Mouse (Mus musculus): ENCODE measurements around the gene Catsperg1. TPM values are rescaled to one million over a fixed set of nuclear protein-coding genes. Genes with fewer than 3 reads are reported as not detected.

Catsperg1 gene
- polyA plus RNA-seq, 1 experiment from 2014 or later, result 0.15 TPM

DNA sequence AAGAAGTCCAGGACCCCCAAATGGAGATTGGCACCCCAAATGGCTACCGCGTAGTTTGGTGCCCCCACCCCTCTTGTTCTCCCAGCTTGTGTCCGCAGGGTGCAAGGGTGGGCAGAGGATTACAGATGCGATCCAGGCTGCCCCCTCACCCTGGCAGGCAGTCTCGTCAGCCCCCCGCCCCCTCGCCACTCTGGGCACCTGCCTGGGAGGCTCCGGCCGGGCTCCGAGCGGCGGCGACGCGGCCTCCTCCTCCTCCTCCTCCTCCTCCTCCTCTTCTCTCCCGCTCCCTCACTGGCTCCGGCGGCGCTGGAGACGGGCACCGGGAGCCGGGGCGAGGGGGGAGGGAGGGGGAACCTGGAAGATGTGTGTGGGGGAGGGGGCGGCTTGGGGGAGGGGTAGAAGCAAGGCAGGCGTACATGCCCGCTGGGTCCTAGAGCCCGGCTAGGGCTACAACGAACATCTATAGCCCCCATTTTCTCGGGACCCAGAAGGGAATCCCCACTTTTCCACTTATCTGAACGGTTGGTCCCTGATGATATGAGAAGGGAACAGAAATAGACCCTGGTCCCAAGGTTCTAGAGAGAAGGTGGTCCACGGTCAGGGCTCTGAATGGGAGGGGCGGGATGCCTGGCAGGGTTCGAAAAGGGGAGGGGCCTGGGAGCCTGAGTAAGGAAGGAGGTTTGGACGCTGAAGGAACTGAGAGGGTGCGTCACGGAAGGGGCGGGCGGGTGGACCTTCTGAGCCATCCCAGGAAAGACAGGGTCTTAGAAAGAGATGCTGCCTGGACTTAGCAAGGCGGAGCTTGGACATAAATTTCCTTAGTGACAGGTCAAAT is 44.4 kb downstream of the Catsperg1 start:
- Histone ChIP-seq H3K27me3 (ENCODE audit: control insufficient read depth, insufficient read depth, low read depth, low read length) (peaks cover 67% of the 10 kb centered on the region), H3K4me3 (ENCODE audit: low read depth, low read length) (peak overlapping the region; percentile 59), H3K9ac (ENCODE audit: low read depth, low read length) (no peak overlapping the region), H3K9me3 (replicated peaks; ENCODE audit: control insufficient read depth, low read length) (no peaks in the 10 kb centered on the region), H3K4me2 (ENCODE audit: low read depth, low read length) (peak overlapping the region; percentile 76), H3K27ac (ENCODE audit: low read length) (no peak overlapping the region), H3K36me3 (ENCODE audit: control insufficient read depth, insufficient read depth) (peaks cover 6% of the 10 kb centered on the region), H3K4me1 (ENCODE audit: control insufficient read depth, low read depth, low read length) (peaks cover 28% of the 10 kb centered on the region)
- peak; percentile 51 for ATAC-seq (ENCODE audit: low read depth)
- WGBS (ENCODE audit: insufficient replicate concordance), result 0% methylated on average over 37 of the region's 39 CpGs

GRCm38 (mm10) chr7:29168791-29169230 is 45.0 kb downstream of the Catsperg1 start:
- ATAC-seq (ENCODE audit: low read depth), result no peak
- Histone ChIP-seq H3K9ac (ENCODE audit: low read depth, low read length) (no peak overlapping the region), H3K4me3 (ENCODE audit: low read depth, low read length) (peak overlapping the region; percentile 59), H3K4me1 (ENCODE audit: control insufficient read depth, low read depth, low read length) (peaks cover 28% of the 10 kb centered on the region), H3K9me3 (replicated peaks; ENCODE audit: control insufficient read depth, low read length) (no peaks in the 10 kb centered on the region), H3K36me3 (ENCODE audit: control insufficient read depth, insufficient read depth) (peaks cover 3% of the 10 kb centered on the region; the same call in 1 of the 2 replicates), H3K27ac (ENCODE audit: low read length) (no peak overlapping the region), H3K27me3 (ENCODE audit: control insufficient read depth, insufficient read depth, low read depth, low read length) (peaks cover 67% of the 10 kb centered on the region), H3K4me2 (ENCODE audit: low read depth, low read length) (peak overlapping the region; percentile 76)
- WGBS (ENCODE audit: insufficient replicate concordance), result 1% methylated on average over 14 of the region's 14 CpGs

DNA sequence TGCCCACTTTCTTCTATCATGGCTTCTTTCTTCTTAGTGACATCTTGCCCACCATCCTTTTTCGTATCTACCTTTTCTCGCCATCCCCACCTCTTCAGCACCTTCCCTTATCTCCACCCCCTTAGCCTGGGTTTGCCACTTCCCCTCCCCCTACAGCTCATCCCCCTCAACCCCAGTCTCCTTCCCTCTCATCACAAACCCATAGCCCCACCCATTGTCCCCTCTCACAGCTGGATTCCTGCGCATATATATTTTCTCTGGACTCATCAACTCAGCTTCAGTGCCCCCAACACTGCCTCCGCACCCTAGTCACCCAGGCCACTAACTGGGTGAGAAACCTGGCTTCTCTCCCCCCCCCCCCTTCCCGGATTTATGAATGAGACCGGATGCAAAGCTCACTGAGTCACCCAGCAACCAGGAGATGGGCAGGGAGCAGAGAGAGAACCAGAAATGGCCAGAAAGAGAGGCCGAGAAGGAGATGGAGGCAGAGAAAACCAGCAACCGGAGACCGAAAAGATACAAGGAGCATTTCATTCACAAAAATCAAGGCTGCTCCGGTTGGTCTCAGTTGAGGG is 45.6 kb downstream of the Catsperg1 start:
- Histone ChIP-seq H3K27me3 (ENCODE audit: control insufficient read depth, insufficient read depth, low read depth, low read length) (peaks cover 61% of the 10 kb centered on the region), H3K4me3 (ENCODE audit: low read depth, low read length) (no peak overlapping the region), H3K9ac (ENCODE audit: low read depth, low read length) (no peak overlapping the region), H3K4me1 (ENCODE audit: control insufficient read depth, low read depth, low read length) (peaks cover 28% of the 10 kb centered on the region), H3K36me3 (ENCODE audit: control insufficient read depth, insufficient read depth) (no peaks in the 10 kb centered on the region), H3K4me2 (ENCODE audit: low read depth, low read length) (no peak overlapping the region), H3K9me3 (replicated peaks; ENCODE audit: control insufficient read depth, low read length) (no peaks in the 10 kb centered on the region), H3K27ac (ENCODE audit: low read length) (no peak overlapping the region)
- ATAC-seq (ENCODE audit: low read depth), result no peak
- WGBS (ENCODE audit: insufficient replicate concordance), result 16% methylated on average over 10 of the region's 10 CpGs

DNA sequence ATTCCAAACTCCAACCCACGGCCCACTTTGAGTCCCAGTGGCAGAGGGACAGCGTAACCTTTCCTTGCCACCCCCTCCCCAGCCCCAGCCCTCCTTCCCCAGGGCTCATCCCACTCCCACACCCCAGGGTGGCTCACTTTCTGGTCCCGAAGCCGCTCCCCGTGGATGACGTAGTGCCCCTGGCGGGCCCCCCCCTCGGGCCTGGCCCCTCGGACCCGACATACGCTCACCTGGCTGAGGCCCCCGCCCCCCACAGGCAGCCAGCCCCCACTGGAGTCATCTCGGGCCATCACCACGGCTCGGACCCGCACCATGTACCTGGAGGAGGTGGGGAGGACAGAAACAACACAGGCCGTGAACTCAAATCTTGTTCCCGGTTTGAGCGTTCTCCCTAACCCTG is 46.2 kb downstream of the Catsperg1 start:
- H3K9me3 ChIP-seq (replicated peaks; ENCODE audit: control insufficient read depth, low read length), result no peaks in the 10 kb centered on the region
- WGBS (ENCODE audit: insufficient replicate concordance), result 44% methylated on average over 19 of the region's 19 CpGs
- no peak overlapping the region for H3K4me2 ChIP-seq (ENCODE audit: low read depth, low read length)
- peaks cover 30% of the 10 kb centered on the region for H3K4me1 ChIP-seq (ENCODE audit: control insufficient read depth, low read depth, low read length)
- H3K4me3 ChIP-seq (ENCODE audit: low read depth, low read length), result no peak overlapping the region
- no peaks in the 10 kb centered on the region for H3K36me3 ChIP-seq (ENCODE audit: control insufficient read depth, insufficient read depth)
- H3K27ac ChIP-seq (ENCODE audit: low read length), result no peak overlapping the region
- peaks cover 56% of the 10 kb centered on the region for H3K27me3 ChIP-seq (ENCODE audit: control insufficient read depth, insufficient read depth, low read depth, low read length)
- H3K9ac ChIP-seq (ENCODE audit: low read depth, low read length), result no peak overlapping the region
- no peak for ATAC-seq (ENCODE audit: low read depth)

GRCm38 (mm10) chr7:29162750-29163525 is 50.9 kb downstream of the Catsperg1 start:
- Histone ChIP-seq H3K4me1 (ENCODE audit: control insufficient read depth, low read depth, low read length) (peaks cover 3% of the 10 kb centered on the region; the same call in 1 of the 2 replicates), H3K4me3 (ENCODE audit: low read depth, low read length) (no peak overlapping the region), H3K4me2 (ENCODE audit: low read depth, low read length) (no peak overlapping the region), H3K9ac (ENCODE audit: low read depth, low read length) (no peak overlapping the region), H3K27ac (ENCODE audit: low read length) (no peak overlapping the region), H3K36me3 (ENCODE audit: control insufficient read depth, insufficient read depth) (no peaks in the 10 kb centered on the region), H3K27me3 (ENCODE audit: control insufficient read depth, insufficient read depth, low read depth, low read length) (peaks cover 20% of the 10 kb centered on the region), H3K9me3 (replicated peaks; ENCODE audit: control insufficient read depth, low read length) (no peaks in the 10 kb centered on the region)
- ATAC-seq (ENCODE audit: low read depth), result peak; percentile 75
- WGBS (ENCODE audit: insufficient replicate concordance), result 16% methylated on average over 9 of the region's 9 CpGs

DNA sequence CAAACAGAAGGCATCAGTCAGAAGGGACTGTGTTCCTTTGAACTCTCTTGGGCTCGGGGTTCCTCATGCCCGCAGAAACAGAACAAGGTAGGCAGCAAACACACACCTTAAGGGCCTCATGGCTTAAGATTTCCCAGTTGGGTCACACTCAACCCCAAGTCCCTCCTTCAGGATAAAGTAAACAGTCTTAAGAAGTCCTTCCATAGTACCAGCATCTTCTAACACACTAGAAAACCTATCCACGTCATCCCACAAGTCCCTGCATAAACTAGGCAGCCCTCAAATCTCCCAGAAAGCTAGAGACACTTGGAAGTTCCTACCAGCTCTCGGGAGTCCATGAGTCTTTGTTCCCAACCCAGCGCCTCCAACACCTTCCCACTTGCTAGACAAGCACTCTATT is 51.5 kb downstream of the Catsperg1 start:
- Histone ChIP-seq H3K4me1 (ENCODE audit: control insufficient read depth, low read depth, low read length) (peaks cover 3% of the 10 kb centered on the region; the same call in 1 of the 2 replicates), H3K27me3 (ENCODE audit: control insufficient read depth, insufficient read depth, low read depth, low read length) (peaks cover 15% of the 10 kb centered on the region), H3K9ac (ENCODE audit: low read depth, low read length) (no peak overlapping the region), H3K27ac (ENCODE audit: low read length) (no peak overlapping the region), H3K4me3 (ENCODE audit: low read depth, low read length) (no peak overlapping the region), H3K9me3 (replicated peaks; ENCODE audit: control insufficient read depth, low read length) (no peaks in the 10 kb centered on the region), H3K4me2 (ENCODE audit: low read depth, low read length) (no peak overlapping the region), H3K36me3 (ENCODE audit: control insufficient read depth, insufficient read depth) (no peaks in the 10 kb centered on the region)
- no peak for ATAC-seq (ENCODE audit: low read depth)
- WGBS (ENCODE audit: insufficient replicate concordance), result 72% methylated on average over 5 of the region's 5 CpGs

GRCm38 (mm10) chr7:29158264-29158663 is 55.6 kb downstream of the Catsperg1 start:
- H3K4me1 ChIP-seq (ENCODE audit: control insufficient read depth, low read depth, low read length), result peaks cover 12% of the 10 kb centered on the region
- no peak overlapping the region for H3K9ac ChIP-seq (ENCODE audit: low read depth, low read length)
- H3K4me2 ChIP-seq (ENCODE audit: low read depth, low read length), result no peak overlapping the region
- H3K36me3 ChIP-seq (ENCODE audit: control insufficient read depth, insufficient read depth), result peaks cover 3% of the 10 kb centered on the region; the same call in 1 of the 2 replicates
- H3K9me3 ChIP-seq (replicated peaks; ENCODE audit: control insufficient read depth, low read length), result peaks cover 3% of the 10 kb centered on the region; the same call in 1 of the 2 replicates
- H3K27ac ChIP-seq (ENCODE audit: low read length), result no peak overlapping the region
- WGBS (ENCODE audit: insufficient replicate concordance), result 11% methylated on average over 5 of the region's 5 CpGs
- peaks cover 11% of the 10 kb centered on the region for H3K27me3 ChIP-seq (ENCODE audit: control insufficient read depth, insufficient read depth, low read depth, low read length)
- H3K4me3 ChIP-seq (ENCODE audit: low read depth, low read length), result no peak overlapping the region
- no peak for ATAC-seq (ENCODE audit: low read depth)

DNA sequence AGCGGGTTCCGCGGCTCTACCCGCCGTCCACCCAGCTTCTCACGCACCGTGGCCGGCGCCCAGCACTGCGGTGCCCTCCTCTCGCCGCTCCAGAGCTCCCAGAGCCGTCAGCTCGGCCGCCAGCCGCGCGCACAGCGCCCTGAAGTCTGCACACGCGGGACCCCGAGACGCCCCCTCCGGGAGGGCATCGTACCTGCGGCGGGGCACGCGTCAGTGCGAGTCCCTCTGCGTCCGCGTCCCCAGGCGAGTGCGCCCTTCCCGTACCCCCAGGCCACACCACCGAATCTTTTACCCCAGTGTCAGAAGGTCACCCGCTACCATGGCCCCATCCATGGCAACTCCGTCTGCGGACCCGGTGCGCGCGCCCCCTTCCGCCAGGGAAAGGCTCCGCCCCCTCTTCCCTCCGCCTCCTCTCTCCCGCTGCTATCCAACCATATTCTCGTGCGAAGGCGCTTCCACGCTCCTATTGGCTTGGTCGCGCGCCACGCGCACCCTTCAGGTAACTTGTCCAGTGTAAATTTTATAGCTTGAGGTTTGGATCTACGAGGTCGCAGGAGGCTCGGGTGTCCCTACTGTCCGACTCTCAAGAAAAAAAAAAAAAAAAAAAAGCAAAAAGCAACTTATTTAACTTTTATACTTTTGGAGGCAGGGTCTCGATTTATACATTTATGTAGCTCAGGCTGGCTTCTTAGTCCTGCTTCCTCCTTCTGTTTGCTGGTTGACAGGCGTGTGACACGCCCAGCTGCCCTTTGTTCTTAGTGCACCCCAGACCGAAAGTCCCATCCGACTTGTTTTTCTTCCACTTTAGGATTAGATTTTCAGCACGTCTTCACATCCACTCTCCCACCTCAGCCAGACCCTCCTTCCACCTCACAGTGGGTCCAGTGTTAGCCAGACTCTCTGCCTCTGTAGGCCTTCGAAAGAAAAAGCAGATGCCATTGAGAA is 57.7 kb downstream of the Catsperg1 start, which contains the start of gene Fam98c:
Gene Fam98c (minus strand): TSS at position 397 of the 945 bp plus-strand sequence.
- Histone ChIP-seq H3K27me3 (ENCODE audit: control insufficient read depth, insufficient read depth, low read depth, low read length) (peaks cover 11% of the 10 kb centered on the region), H3K9ac (ENCODE audit: low read depth, low read length) (peak within 1 kb of the TSS; percentile 76), H3K4me2 (ENCODE audit: low read depth, low read length) (peak within 1 kb of the TSS; percentile 97), H3K9me3 (replicated peaks; ENCODE audit: control insufficient read depth, low read length) (peaks cover 3% of the 10 kb centered on the region; the same call in 1 of the 2 replicates), H3K27ac (ENCODE audit: low read length) (peak within 1 kb of the TSS; percentile 34), H3K36me3 (ENCODE audit: control insufficient read depth, insufficient read depth) (peaks cover 3% of the 10 kb centered on the region; the same call in 1 of the 2 replicates), H3K4me3 (ENCODE audit: low read depth, low read length) (peak within 1 kb of the TSS; percentile 81), H3K4me1 (ENCODE audit: control insufficient read depth, low read depth, low read length) (peaks cover 9% of the 10 kb centered on the region)
- WGBS (ENCODE audit: insufficient replicate concordance), result 2% methylated on average over 63 of the region's 68 CpGs
- peak; percentile 77 for ATAC-seq (ENCODE audit: low read depth)

Measured in liver, embryonic 16.5 days (tissue).